Mouse (Mus musculus): ENCODE results near the gene Chrnb4. TPM values are rescaled to one million over a fixed set of nuclear protein-coding genes. Genes with fewer than 3 reads are reported as not detected.

The Chrnb4 gene
- total RNA-seq (2015; ENCODE audit: low replicate concordance) (not detected in 2 replicates), total RNA-seq (2017; ENCODE audit: low replicate concordance) (not detected in 2 replicates)

GRCm38 (mm10) chr9:55048211-55048880 is at the start of gene Chrnb4:
TSS of gene Chrnb4 (minus strand) at chr9:55048779.
- no peak for ATAC-seq (replicated peaks; ENCODE audit: low FRiP score, poor library complexity, severe bottlenecking)

- ATAC-seq (replicated peaks; ENCODE audit: low FRiP score, poor library complexity, severe bottlenecking) = no peak
Measured at GRCm38 (mm10) chr9:55096870-55097269, 48.3 kb upstream of the Chrnb4 start.

DNA sequence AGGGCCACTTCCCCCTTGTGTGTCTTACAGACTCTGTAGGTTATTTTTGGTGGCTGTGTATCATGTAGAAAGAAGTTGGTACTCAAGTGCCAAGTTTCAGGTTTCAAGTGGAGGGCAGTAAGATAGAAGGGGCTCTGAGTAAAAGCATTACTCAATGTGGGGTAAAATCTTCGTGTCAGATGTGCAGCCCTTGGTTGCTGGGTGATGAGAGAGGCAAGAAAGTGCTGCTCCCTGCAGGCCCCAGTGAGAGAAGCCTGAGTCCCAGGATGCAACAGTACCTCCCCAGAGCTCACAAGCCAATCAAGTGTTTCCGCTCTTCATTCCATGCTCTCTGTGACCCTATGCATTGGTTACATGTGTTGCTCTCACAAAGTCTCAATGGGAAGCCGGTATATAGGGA is 47.5 kb upstream of the Chrnb4 start:
- no peak for ATAC-seq (replicated peaks; ENCODE audit: low FRiP score, poor library complexity, severe bottlenecking)

GRCm38 (mm10) chr9:55090141-55090540 is 41.6 kb upstream of the Chrnb4 start:
- no peak for ATAC-seq (replicated peaks; ENCODE audit: low FRiP score, poor library complexity, severe bottlenecking)

GRCm38 (mm10) chr9:55089226-55089625 is 40.6 kb upstream of the Chrnb4 start:
- no peak for ATAC-seq (replicated peaks; ENCODE audit: low FRiP score, poor library complexity, severe bottlenecking)

GRCm38 (mm10) chr9:55083154-55083913 is 34.8 kb upstream of the Chrnb4 start:
- no peak for ATAC-seq (replicated peaks; ENCODE audit: low FRiP score, poor library complexity, severe bottlenecking)

GRCm38 (mm10) chr9:55067965-55068265 is 19.3 kb upstream of the Chrnb4 start:
- no peak for ATAC-seq (replicated peaks; ENCODE audit: low FRiP score, poor library complexity, severe bottlenecking)

DNA sequence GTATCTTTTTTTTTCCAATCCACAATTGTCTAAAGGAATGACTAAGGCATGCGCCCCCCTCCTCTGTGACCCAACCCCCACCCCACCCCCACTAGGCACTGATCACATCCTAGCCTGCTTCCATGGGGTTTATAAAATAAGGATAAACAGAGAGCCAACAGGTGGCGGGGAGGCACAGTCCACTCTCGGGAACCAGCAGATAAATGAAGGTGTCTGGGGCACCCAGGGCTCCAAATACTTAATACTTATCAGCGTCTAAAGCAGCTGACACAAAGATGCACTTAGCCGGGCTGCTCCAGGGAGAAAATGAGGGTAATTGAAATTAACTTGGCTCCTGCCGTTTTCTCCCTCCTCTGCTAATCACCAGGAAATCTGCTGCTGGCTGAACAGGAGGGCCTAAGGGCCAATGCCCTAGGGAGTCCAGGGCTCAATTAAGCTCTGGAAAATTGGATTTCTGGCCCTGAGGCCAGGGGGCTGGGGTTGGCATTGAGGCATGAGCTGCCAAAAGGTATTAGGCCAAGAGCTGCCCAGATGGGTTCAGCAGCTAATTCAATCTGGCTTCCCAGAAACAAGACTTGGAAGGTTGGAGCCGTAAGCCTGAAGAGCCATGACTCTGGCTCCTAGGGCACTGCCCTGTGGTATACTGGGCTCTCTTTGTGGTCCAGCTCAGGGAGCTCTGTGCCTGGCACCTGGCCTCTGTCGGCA is 18.8 kb upstream of the Chrnb4 start:
- no peak for ATAC-seq (replicated peaks; ENCODE audit: low FRiP score, poor library complexity, severe bottlenecking)

DNA sequence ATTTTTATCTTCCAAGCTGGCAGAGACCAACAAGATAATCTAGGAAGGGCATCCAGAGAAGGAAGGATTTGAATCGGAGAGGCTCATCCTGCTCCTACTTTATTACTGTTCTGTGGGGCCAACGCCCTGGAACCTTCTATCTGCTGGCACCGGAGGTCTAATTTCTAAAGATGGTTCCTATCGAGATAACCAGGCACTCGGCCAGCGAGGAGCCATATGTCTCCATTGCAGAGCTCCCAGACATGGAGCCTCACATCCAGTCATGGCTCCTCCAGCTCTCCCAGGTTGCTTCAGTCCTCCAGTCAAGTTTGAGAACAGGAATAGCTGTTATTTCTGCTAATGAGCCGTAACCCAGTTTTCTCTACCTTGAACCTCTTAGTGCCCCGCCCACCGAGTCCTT is 16.7 kb upstream of the Chrnb4 start:
- ATAC-seq (replicated peaks; ENCODE audit: low FRiP score, poor library complexity, severe bottlenecking) = no peak

DNA sequence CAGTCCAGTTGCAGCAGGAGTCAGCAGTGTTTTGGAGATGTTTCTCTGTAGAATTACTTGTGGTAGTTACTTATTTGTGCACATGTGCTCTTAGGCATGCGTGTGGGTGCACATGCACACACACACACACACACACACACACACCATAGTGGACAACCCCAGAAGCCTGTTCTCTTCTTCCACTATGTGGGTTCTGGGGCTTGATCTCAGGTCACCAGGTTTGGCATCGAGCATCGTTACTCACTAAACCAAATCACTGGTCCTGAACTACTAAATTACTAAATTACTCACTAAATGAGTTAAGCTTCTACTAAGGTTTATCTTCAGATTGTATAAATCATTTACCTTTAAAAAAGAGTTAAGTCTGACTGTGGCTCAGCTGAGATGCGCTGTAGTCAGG is 9.5 kb upstream of the Chrnb4 start:
- no peak for ATAC-seq (replicated peaks; ENCODE audit: low FRiP score, poor library complexity, severe bottlenecking)

GRCm38 (mm10) chr9:55055386-55055930 is 6.9 kb upstream of the Chrnb4 start:
- ATAC-seq (replicated peaks; ENCODE audit: low FRiP score, poor library complexity, severe bottlenecking) = no peak

GRCm38 (mm10) chr9:55046764-55047163 is 1.8 kb downstream of the Chrnb4 start:
- no peak for ATAC-seq (replicated peaks; ENCODE audit: low FRiP score, poor library complexity, severe bottlenecking)

GRCm38 (mm10) chr9:55045001-55045400 is 3.6 kb downstream of the Chrnb4 start:
- ATAC-seq (replicated peaks; ENCODE audit: low FRiP score, poor library complexity, severe bottlenecking) = no peak

DNA sequence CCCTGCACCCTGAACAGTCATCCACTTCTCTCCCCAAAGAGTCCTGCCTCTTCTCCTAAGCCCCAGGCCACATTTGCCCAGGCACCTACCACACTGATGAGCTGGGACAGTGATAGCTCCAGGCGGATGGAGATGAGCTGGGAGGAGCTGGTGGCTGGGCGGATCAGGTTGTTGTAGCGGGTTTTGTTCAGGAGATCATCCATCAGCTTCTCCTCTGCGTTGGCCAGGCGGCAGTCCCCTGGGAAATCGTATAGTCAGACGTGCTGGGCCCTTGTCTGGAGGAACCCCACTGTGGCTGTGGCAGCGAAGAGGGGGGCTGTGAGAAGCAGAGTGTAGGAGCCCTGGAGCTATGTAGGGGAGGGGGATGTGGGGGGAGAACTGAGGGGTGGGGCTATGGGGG is 4.9 kb downstream of the Chrnb4 start:
- no peak for ATAC-seq (replicated peaks; ENCODE audit: low FRiP score, poor library complexity, severe bottlenecking)

GRCm38 (mm10) chr9:55041389-55041788 is 7.2 kb downstream of the Chrnb4 start:
- no peak for ATAC-seq (replicated peaks; ENCODE audit: low FRiP score, poor library complexity, severe bottlenecking)

DNA sequence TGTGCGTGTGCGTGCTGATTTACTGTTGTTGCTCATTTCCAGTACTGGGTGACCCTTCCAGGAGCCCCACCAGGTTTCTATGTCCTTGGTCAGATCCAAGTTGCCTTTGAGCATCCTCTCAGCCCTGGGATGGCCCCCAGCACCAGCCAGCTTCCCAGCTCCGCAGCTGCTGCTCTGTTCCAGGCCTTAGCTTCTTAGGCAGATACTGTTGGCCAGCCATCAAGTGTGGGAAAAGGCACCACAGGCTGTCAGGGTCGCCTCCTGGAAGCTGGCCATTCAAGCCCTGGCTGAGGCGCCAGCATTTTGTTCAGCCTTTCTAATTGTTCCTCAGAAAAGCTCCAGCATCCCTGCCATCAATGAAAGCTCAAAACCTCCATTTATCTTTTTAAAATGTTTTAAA is 8.6 kb downstream of the Chrnb4 start:
- no peak for ATAC-seq (replicated peaks; ENCODE audit: low FRiP score, poor library complexity, severe bottlenecking)

GRCm38 (mm10) chr9:55038948-55039347 is 9.6 kb downstream of the Chrnb4 start:
- no peak for ATAC-seq (replicated peaks; ENCODE audit: low FRiP score, poor library complexity, severe bottlenecking)

DNA sequence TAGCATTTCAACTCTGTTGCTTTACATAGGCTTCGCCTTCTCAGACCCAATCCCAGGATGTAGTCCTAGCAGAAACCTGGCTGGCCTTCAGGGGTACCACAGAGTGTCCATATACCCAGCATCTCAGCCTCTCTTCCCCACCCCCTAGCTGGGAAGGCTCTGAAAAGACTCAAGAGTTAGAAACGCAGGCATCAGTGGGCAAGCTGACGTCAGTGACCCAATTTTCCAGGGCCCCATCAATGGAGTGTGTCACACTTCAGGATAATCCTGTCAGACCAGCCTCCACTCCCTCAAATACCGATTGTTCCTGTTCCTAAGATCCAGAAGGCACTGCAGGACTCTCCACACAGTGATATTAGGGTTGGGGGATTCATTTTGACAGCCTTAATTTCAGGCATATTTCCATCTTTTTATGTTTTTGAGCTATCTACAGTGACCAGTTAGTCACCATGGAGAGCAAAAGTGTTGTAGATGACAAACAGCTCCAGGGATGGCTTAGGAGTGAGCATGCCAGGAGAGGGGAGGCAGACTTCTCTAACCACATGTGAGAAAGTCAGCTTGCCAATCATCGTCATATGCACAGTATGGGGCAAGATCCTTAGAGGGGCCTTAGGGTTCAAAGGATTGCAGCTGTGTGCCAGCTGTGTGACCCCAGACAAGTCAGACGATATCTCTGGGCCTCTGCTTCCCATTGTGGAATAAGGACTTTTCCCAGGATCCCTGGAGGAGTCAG is 17.0 kb downstream of the Chrnb4 start:
- ATAC-seq (replicated peaks; ENCODE audit: low FRiP score, poor library complexity, severe bottlenecking) = no peak

- ATAC-seq (replicated peaks; ENCODE audit: low FRiP score, poor library complexity, severe bottlenecking) = no peak
Measured at GRCm38 (mm10) chr9:55026275-55026663, 22.3 kb downstream of the Chrnb4 start, which contains the start of gene Chrna3. TSS of gene Chrna3 (minus strand) at chr9:55026562.
